Mouse (Mus musculus): Measurements from ENCODE around the gene Tmem198b. TPM values are rescaled to one million over a fixed set of nuclear protein-coding genes. Genes with fewer than 3 reads are reported as not detected.

Tmem198b gene
- polyA plus RNA-seq, 2 experiments from 2014 or later = 2.9 to 9.2 TPM

DNA sequence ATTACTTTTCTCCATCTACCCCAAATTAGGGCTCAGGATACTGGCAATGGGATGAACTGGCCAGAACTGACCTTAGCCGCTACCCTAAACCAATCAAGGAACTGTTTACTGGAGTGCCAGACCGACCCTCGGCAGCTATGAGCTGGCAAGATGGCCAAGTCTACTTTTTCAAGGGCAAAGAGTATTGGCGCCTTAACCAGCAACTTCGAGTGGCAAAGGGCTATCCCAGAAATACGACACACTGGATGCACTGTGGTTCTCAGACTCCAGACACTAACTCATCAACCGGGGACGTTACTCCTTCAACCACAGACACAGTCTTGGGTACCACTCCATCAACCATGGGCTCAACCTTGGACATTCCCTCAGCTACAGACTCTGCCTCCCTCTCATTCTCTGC, 5.5 kb downstream of the Tmem198b start:
- ATAC-seq = no peak

DNA sequence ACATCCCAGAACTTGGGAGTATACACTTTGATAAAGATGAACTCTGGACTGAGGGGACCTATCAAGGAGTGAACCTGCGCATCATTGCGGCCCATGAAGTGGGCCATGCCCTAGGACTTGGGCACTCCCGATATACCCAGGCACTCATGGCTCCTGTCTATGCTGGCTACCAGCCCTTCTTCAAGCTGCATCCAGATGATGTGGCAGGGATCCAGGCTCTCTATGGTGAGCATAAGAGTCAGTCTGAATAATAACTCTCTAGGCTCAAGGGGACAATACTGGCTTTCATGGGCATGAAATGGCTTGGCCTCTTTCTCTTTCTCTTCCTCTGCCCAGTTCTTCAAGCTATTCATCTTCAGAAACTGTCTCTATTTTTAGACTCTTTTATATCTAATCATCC, 8.6 kb downstream of the Tmem198b start:
- no peak for ATAC-seq

DNA sequence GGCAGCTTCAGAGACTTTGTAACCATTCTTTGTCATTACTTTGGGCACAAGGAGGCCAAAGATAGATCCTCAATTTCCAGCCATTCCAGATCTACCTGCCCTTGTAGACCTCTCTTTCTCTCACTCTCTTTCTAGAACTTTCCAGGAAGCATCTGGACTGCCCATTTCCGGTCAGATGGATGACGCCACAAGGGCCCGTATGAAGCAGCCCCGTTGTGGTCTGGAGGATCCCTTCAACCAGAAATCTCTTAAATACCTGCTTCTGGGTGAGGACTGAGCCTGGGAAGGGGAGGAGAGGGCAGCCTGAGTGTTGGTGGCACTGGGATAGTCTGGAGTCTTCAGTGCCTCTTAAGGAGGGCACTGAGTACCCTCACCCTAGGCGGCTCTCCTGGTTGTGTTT, 9.8 kb downstream of the Tmem198b start:
- ATAC-seq = no peak

DNA sequence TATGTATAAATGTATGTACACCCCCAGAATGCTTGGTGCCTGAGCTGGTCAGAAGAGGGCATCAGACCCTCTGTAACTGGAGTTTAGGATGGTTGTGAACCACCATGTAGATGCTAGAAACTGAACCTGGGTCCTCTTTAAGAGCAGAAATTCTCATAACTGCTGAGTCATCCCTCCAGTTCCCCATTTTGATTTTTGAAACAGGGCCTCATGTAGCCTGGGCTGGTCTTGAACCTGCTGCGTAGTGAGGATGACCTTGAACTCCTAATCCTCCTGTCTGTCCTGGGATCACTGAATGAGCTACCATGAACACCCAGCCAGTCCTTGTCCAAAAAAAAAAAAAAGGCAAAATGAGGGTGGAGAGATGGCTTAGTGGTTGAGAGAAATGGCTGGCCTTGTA, 10.9 kb downstream of the Tmem198b start:
- ATAC-seq = no peak

DNA sequence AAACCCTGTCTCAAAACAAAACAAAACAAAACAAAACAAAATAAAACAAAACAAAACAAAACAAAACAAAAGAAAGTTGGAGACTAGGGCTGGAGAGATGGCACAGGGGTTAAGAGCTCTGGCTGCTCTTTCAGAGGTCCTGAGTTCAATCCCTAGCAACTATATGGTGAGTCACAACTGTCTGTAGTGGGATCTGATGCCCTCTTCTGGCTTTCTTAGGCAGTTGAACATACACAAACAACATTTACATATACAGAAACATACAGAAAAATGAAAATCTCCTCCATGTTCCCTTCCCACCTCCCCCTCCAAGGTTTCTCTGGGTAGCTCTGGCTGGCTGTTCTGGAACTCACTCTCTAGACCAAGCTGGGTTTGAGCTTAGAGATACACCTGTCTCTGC, 12.1 kb downstream of the Tmem198b start:
- ATAC-seq = no peak

DNA sequence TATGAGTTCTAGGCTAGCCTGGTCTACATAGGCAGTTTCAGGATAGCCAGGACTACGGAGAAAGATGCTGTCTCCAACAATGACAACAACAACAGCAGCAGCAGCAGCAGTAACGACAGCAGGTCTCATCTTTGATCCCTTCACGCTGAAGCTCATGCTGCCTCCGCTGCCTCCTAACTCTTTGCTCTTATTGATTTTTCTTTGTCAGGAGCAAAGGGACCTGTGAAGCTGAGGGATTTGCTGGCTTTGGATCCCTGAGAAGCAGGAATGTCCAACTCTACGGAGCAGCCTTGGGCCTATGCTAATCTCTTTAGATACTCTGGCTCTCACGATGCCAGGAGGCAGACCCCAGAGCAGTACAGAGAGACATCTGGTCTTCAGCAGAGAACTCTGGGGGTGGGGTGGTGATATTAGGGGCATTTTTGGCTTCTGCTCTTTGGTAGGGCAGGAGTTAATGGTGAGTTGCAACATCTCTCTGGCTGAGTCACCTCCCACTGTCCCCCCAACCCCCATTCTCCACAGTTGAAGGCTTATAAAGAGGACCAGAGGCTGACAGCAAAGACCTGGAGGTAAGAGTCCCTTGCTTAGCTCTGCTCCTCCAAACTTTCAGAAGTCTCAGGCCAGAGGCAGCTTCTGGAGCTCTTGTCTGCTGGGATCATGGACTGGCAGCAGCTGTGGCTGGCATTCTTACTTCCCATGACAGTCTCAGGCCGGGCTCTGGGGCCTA, 13.6 kb downstream of the Tmem198b start, which contains the start of gene Mmp19:
Mmp19 (plus strand) TSS at position 513 of the 727 bp plus-strand sequence.
- no peak for ATAC-seq

DNA sequence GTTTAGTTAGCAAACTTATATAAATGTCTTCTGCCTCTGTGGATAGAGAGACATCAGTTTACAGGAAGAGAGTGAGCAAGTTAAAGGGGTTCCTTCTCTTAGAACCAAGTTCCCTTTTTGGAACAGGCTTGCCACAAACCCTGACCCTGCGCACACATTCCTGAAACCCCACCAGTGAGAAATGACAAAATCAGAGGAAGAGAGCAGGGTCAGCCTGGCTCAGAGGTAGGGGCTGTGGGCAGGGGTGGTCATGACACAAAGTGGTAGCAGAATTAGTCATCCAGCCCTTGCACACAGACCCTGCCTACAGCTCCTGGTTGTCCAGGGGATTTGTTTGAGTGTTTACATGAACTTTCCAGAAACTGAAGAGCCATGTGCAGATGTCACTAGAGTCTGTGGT, 24.0 kb downstream of the Tmem198b start:
- ATAC-seq = no peak

DNA sequence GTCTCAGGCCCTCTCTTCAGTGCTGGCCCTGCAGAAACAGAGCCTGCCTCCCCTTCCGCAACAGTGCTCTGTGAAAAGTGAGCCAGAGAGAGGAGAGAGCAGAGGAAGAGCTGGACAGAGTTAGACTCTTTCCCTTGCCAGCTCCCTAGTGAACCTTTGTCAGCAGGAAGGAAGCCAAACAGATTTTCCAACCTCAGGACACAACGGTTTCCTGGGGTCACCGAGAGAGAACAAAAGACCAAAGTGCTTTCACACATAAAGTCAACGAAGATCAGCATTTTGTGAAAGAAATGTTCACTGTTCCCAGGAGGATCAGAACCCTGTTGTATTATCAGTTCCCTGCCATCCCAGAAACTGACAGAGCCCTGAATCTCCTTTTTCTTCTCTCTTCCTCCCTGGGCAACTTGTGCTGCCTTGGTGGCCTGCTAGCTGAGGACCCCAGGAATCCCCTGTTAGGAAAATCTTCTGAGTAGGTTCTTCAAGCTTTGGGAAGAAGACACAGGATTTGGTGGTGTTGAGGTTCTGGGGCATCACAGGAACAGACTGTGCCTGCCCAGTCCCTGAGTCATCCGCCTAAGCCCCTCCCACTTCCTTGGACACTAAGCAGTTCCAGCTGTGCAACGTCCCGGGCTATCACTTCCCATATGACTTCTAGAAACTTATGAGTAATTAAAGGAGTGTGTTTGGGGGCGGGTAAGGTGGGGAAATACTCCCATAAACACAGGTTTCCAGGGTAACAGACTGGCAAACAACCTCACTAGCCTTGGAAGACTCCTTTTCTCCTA, 25.0 kb downstream of the Tmem198b start:
- ATAC-seq = no peak

DNA sequence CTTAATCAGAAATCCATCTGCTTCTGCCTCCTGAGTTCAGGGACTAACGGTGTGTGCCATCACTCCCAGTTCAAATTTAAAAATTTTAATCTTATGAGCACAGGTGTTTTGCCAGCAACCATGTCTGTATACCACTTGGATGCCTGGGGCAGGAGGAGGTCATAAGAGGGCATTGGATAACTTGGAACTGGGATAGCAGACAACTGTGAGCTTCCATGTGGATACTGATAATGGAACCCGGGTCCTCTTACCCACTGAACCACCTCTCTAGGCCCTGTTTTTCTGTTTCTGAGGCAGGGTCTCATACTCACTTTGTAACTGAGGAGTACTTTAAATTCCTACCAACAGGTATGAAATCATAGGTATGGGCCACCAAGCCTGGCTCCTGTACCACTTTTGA, 25.7 kb downstream of the Tmem198b start:
- ATAC-seq = no peak

DNA sequence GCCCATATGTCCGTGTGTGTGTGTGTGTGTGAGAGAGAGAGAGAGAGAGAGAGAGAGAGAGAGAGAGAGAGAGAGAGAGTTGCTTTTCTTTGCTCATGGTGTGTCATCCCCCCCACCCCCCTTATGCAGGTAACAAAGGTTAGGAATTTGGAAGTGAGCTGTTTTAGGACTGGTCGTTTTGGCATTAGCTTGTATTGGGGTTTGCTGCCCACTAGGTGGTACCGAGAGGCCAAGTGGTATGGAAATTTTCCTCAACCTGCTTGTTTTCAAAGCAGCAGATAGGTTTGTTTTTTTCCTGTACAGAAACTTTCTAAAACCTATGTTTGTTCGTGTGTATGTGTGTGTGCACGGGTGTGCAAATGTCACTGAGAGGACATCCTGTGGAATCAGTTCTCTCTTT, 30.5 kb downstream of the Tmem198b start:
- ATAC-seq = no peak

DNA sequence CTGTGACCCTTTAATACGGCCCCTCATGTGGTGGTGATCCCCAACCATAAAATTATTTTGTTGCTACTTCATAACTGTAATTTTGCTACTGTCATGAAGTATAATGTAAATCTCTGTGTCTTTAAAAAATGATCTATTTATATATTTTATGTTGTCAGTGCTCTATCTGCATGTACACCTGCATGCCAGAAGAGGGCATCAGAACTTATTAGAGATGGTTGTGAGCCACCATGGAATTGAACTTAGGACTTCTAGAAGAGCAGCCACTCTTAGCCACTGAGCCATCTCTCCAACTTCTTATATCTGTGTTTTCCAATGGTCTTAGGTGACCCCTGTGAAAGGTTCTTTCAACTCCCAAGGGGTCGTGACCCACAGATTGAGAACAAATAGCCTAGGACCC, 31.3 kb downstream of the Tmem198b start:
- ATAC-seq = no peak

Other genes with a start within 250 kb of the Tmem198b start
- gene Pa2g4, start 238.4 kb downstream of the Tmem198b start, polyA plus RNA-seq (2017; shearing (Covaris generic)) = 100 to 1,000 TPM; 114 to 117 TPM
- gene Erbb3, start 214.7 kb downstream of the Tmem198b start, polyA plus RNA-seq (2017; shearing (Covaris generic)) = 1 to 10 TPM; 6.6 to 9.3 TPM
- 1,000 to 10,000 TPM; 1,420 to 1,755 TPM for gene Rps26, start 177.6 kb downstream of the Tmem198b start, polyA plus RNA-seq (2017; shearing (Covaris generic))
- 100 to 1,000 TPM; 102 to 158 TPM for gene Ikzf4, start 158.4 kb downstream of the Tmem198b start, polyA plus RNA-seq (2017; shearing (Covaris generic))
- gene Suox, start 130.3 kb downstream of the Tmem198b start, polyA plus RNA-seq (2017; shearing (Covaris generic)) = 10 to 100 TPM; 25.7 to 44.3 TPM
- 100 to 1,000 TPM in 1 of 2 experiments, 10 to 100 TPM in 1; 69.1 to 111 TPM for gene Rab5b, start 108.1 kb downstream of the Tmem198b start, polyA plus RNA-seq (2017; shearing (Covaris generic))
- gene Pmel, start 100.2 kb downstream of the Tmem198b start, polyA plus RNA-seq (2017; shearing (Covaris generic)) = 1 to 10 TPM; 4.8 TPM
- 10 to 100 TPM; 19.7 to 23.2 TPM for gene Cdk2, start 99.3 kb downstream of the Tmem198b start, polyA plus RNA-seq (2017; shearing (Covaris generic))
- 100 to 1,000 TPM; 322 to 370 TPM for gene Dgka, start 59.5 kb downstream of the Tmem198b start, polyA plus RNA-seq (2017; shearing (Covaris generic))
- gene Pym1, start 56.5 kb downstream of the Tmem198b start, polyA plus RNA-seq (2017; shearing (Covaris generic)) = 10 to 100 TPM; 58.0 to 86.6 TPM
- gene Mmp19, start 13.5 kb downstream of the Tmem198b start, polyA plus RNA-seq (2017; shearing (Covaris generic)) = under 1 TPM in 1 of 2 experiments, not detected in 1; 0.27 TPM
- gene Dnajc14, start 308 bp downstream of the Tmem198b start, polyA plus RNA-seq (2017; shearing (Covaris generic)) = 100 to 1,000 TPM in 1 of 2 experiments, 10 to 100 TPM in 1; 73.0 to 125 TPM
- 100 to 1,000 TPM; 199 to 211 TPM for gene Sarnp, start 13.0 kb upstream of the Tmem198b start, polyA plus RNA-seq (2017; shearing (Covaris generic))
- 10 to 100 TPM; 66.1 to 66.4 TPM for gene Ormdl2, start 17.3 kb upstream of the Tmem198b start, polyA plus RNA-seq (2017; shearing (Covaris generic))
- gene Gdf11, start 87.3 kb upstream of the Tmem198b start, polyA plus RNA-seq (2017; shearing (Covaris generic)) = 1 to 10 TPM; 7.9 to 8.1 TPM
- gene Cd63, start 96.6 kb upstream of the Tmem198b start, polyA plus RNA-seq (2017; shearing (Covaris generic)) = under 1 TPM; 0.51 to 0.65 TPM
- gene Rdh5, start 118.5 kb upstream of the Tmem198b start, polyA plus RNA-seq (2017; shearing (Covaris generic)) = 10 to 100 TPM; 12.4 to 23.7 TPM
- gene Bloc1s1, start 119.7 kb upstream of the Tmem198b start, polyA plus RNA-seq (2017; shearing (Covaris generic)) = 100 to 1,000 TPM; 227 to 233 TPM
- gene Itga7, start 129.4 kb upstream of the Tmem198b start, polyA plus RNA-seq (2017; shearing (Covaris generic)) = 1 to 10 TPM; 2.9 to 3.1 TPM
- not detected for gene Mettl7b, start 156.6 kb upstream of the Tmem198b start, polyA plus RNA-seq (2017; shearing (Covaris generic))
- not detected for gene Olfr9, start 185.1 kb upstream of the Tmem198b start, polyA plus RNA-seq (2017; shearing (Covaris generic))
- gene Olfr763, start 206.4 kb upstream of the Tmem198b start, polyA plus RNA-seq (2017; shearing (Covaris generic)) = not detected
- not detected for gene Olfr764-ps1, start 235.5 kb upstream of the Tmem198b start, polyA plus RNA-seq (2017; shearing (Covaris generic))
- not detected for gene Olfr765, start 245.6 kb upstream of the Tmem198b start, polyA plus RNA-seq (2017; shearing (Covaris generic))

Measured in CD4-positive, CD25-positive, alpha-beta regulatory T cell, adult 4 months (primary cell).